Mouse (Mus musculus): ENCODE measurements around the gene Por.

Gene Por

GRCm38 (mm10) chr5:135669741-135670275, at the start of gene Por:
Gene Por, plus strand, starts transcription at chr5:135670033.
- DNase-seq (ENCODE audit: low spot score in 2 of 2), result no peak

- no peak for DNase-seq (ENCODE audit: low spot score in 2 of 2)
Observed at GRCm38 (mm10) chr5:135620526-135620925, 49.3 kb upstream of the Por start.

GRCm38 (mm10) chr5:135621725-135622124, 48.1 kb upstream of the Por start:
- DNase-seq (ENCODE audit: low spot score in 2 of 2), result no peak

GRCm38 (mm10) chr5:135623006-135623563, 46.7 kb upstream of the Por start:
- DNase-seq (ENCODE audit: low spot score in 2 of 2), result no peak

- no peak for DNase-seq (ENCODE audit: low spot score in 2 of 2)
Observed at GRCm38 (mm10) chr5:135628916-135629315, 40.9 kb upstream of the Por start.

- DNase-seq (ENCODE audit: low spot score in 2 of 2), result no peak
Observed at GRCm38 (mm10) chr5:135629401-135629800, 40.4 kb upstream of the Por start.

GRCm38 (mm10) chr5:135630598-135630997, 39.2 kb upstream of the Por start:
- no peak for DNase-seq (ENCODE audit: low spot score in 2 of 2)

- DNase-seq (ENCODE audit: low spot score in 2 of 2), result peak; percentile 95 to 98
Observed at GRCm38 (mm10) chr5:135632117-135632796, 37.6 kb upstream of the Por start, which contains the start of gene Rhbdd2. Gene Rhbdd2, plus strand, starts transcription at chr5:135632618.

- DNase-seq (ENCODE audit: low spot score in 2 of 2), result no peak
Observed at GRCm38 (mm10) chr5:135632797-135633144, 37.1 kb upstream of the Por start.

- DNase-seq (ENCODE audit: low spot score in 2 of 2), result no peak
Observed at GRCm38 (mm10) chr5:135639760-135640458, 29.9 kb upstream of the Por start.

- DNase-seq (ENCODE audit: low spot score in 2 of 2), result no peak
Observed at GRCm38 (mm10) chr5:135640459-135640789, 29.4 kb upstream of the Por start.

- no peak for DNase-seq (ENCODE audit: low spot score in 2 of 2)
Observed at GRCm38 (mm10) chr5:135641028-135641427, 28.8 kb upstream of the Por start.

GRCm38 (mm10) chr5:135642686-135643551, 26.9 kb upstream of the Por start:
- DNase-seq (ENCODE audit: low spot score in 2 of 2), result no peak

- no peak for DNase-seq (ENCODE audit: low spot score in 2 of 2)
Observed at GRCm38 (mm10) chr5:135643552-135643842, 26.3 kb upstream of the Por start.

GRCm38 (mm10) chr5:135643869-135644268, 26.0 kb upstream of the Por start:
- no peak for DNase-seq (ENCODE audit: low spot score in 2 of 2)

GRCm38 (mm10) chr5:135645330-135645729, 24.5 kb upstream of the Por start:
- DNase-seq (ENCODE audit: low spot score in 2 of 2), result no peak

GRCm38 (mm10) chr5:135646038-135646437, 23.8 kb upstream of the Por start:
- no peak for DNase-seq (ENCODE audit: low spot score in 2 of 2)

GRCm38 (mm10) chr5:135648461-135649308, 21.1 kb upstream of the Por start:
- DNase-seq (ENCODE audit: low spot score in 2 of 2), result no peak

- no peak for DNase-seq (ENCODE audit: low spot score in 2 of 2)
Observed at GRCm38 (mm10) chr5:135649309-135649633, 20.6 kb upstream of the Por start.

GRCm38 (mm10) chr5:135651536-135651935, 18.3 kb upstream of the Por start:
- no peak for DNase-seq (ENCODE audit: low spot score in 2 of 2)

GRCm38 (mm10) chr5:135653209-135653608, 16.6 kb upstream of the Por start:
- no peak for DNase-seq (ENCODE audit: low spot score in 2 of 2)

Data from urinary bladder, postnatal 4 days (tissue).